Mouse (Mus musculus) liver, postnatal 0 days (tissue): ENCODE data around the gene Rab3gap2.

Source experiments
- CTCF ChIP-seq: sonication (generic); IDR thresholded peaks from 2 replicates; pipeline ENCODE4 v1.5.1; 2016; ENCODE audit warnings: antibody characterized with exemption, low read depth
- EP300 ChIP-seq: IDR thresholded peaks from 2 replicates; pipeline ENCODE4 v1.6.1; 2016; ENCODE audit warnings: antibody characterized with exemption, low read depth, mild to moderate bottlenecking

DNA sequence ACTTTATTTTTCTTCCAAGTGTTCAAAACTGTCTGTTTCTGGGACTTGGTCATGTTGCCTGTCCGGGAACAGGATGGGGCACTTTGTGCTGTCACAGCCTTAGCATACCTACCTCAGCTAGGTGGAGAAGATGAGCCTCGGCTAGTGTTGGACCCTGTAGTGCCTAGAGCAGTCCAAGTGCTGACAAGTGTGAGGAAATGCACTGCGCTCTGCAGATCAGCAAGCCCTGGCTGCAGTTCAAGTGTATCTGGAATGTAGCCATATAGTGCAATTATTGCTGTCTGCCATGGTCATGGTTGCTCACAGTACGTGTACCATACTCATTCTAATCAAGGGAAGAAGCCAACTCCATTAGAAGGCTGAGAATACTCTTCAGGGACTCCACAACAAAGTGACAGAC is 80.8 kb downstream of the Rab3gap2 start:
- TF ChIP-seq CTCF = no peak
- TF ChIP-seq EP300 = no peak
